Mouse (Mus musculus): Measurements from ENCODE around the gene Phactr4.

GRCm38 (mm10) chr4:132329115-132329834 lies 93.0 kb downstream of the Phactr4 start, which contains the start of gene Trnau1ap:
- TF ChIP-seq CTCF (IDR thresholded peaks at IDR 0.05; ENCODE audit: borderline replicate concordance, extremely low read depth, insufficient read depth, insufficient read length): no peak
- peak; percentile 69 for TF ChIP-seq POLR2A (IDR thresholded peaks at IDR 0.05; ENCODE audit: borderline replicate concordance, extremely low read depth, insufficient read depth, insufficient read length, poor library complexity, severe bottlenecking)
